Mouse (Mus musculus) lung, postnatal 25 days (tissue): Measurements from ENCODE around the gene Hip1.
"Not testable (repeated sequence)": the region's sequence is repeated elsewhere in the genome, so short reads cannot be mapped to it uniquely, and the experiment has no call there.

ENCODE experiments used
- DNase-seq: peaks from one replicate; pipeline ENCODE4 v3.0.0; 2022; ENCODE audit warnings: low spot score

Gene Hip1

DNA sequence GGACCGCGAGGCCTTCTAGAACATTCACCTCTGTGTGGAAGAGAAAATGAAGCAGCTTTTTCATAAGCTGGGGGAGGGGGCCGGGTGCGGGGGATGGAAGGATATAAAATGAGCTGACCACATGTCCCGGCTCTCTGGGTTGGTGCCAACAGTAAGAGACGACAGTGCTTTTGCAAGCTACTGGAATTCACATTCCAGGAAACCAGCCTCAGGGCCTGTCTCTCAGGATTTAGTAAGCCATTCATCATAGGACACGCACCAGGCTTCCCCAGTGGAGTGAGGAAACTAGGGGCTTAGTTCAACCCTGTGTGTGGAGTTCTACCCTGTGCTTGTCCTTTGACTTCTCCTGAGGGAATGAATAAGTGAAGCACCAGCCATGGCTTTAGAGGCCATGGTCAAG lies 102.5 kb downstream of the Hip1 start:
- no peak for DNase-seq

DNA sequence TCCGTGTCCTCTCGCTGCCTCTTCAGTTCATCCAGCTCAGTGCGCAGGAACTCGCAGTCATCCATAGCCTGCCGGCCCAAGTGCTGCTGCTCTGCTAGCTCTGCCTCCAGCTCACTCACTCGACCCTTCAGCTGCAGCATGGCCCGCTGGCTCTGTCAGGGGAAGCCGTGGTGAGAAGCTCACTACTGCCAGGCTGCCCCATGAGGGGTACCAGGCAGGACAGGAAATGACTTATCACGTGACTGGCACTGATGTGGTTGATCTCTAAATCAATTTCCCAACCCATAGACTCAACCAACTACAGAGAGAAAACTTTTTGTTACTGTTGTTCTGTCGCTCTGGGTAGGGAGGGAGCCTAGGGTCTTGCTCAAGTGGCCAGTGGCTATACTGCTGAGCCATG lies 109.9 kb downstream of the Hip1 start:
- no peak for DNase-seq

DNA sequence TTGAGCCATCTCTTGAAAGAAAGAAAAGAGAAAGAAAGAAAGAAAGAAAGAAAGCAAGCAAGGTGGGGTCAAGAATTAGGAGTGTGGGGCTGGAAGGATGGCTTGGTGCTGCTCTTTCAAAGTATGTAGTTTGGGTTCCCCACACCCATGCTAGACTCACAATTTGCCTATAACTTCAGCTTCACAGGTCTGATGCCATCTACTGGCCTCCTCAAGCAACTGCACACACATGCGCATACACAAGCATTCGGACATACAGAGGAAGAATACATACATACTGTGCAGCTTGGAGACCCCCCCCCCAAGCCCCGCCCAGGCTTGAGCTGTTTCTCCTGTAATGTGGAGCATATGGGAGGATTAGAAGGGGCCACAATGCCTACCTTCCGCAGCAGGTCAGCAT lies 111.1 kb downstream of the Hip1 start:
- DNase-seq = no peak

DNA sequence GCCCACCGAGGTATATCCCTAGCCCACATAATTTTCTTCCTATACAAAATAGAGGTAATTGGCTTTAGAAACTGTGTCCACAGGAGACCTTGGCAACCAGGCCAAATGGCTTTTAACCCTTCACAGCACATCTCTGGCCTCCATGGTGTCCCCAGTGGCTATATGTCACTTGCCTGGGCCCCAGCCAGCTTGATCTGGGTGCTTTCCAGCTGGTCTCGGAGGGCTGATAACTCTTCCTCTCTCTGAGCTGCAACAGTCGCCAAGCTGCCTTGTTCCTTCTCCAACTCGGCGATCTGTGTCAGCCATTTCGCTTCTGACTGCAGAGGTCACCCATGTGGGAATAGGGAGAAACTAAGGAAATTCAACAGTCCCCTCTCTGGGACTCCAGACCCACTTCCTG lies 113.8 kb downstream of the Hip1 start:
- no peak for DNase-seq

DNA sequence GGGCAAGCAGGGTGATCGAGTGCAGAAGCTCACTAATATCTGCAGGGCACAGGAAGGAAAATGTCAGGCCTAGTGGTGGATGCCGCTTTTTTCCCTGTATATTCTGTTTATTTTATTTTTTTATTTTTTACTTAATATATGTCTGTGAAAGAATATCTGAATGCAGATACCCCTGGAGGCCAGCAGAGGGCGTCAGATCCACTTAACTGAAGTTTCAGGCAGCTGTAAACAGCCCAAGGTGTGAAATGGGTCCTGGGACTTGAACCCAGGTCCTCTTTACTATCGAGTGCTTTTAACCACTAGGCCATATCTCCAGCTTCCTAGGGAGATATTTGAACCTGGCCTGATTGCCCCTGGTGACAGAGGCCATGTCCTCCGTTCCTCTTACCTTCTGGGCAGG lies 116.1 kb downstream of the Hip1 start:
- DNase-seq = no peak

DNA sequence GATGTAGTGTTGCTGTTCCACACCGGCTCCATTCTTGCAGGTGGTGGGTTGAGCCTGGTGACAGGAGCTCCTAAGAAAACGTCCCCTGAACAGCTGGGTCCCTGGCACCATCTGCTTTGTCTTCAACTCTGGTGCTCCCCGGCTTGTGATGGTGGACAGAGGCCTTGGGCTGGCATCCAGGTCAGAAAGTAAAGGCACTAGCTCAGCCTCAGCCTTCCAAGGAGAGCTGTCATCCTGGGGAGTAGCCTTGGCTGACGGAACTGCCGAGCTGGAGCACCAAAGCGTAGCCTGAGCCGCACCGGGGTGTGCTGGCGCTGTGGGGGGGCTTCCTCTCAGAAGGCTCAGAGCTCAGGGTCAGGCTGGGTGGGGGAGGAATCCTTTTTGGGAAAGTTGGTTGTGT lies 134.7 kb downstream of the Hip1 start:
- no peak for DNase-seq

DNA sequence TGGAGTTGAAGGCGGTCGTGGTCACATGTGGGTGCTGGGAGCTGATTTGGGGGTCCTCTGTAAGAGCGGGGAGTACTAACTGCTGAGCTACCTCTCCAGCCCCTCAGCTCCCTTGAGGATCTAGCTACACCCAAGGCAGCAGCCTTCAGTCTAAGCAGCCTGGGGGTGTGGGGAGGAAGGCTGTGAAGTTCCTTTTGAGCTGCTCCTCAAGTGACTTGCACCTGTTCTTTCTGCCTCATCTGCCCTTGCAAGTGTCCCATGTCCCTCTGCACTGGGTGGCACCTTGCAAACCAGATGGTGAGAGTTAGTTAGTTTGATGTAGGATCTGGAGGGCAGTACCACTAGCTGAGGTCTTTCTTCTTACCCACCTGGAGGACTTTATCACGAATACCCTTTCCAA lies 136.8 kb downstream of the Hip1 start:
- DNase-seq = no peak

DNA sequence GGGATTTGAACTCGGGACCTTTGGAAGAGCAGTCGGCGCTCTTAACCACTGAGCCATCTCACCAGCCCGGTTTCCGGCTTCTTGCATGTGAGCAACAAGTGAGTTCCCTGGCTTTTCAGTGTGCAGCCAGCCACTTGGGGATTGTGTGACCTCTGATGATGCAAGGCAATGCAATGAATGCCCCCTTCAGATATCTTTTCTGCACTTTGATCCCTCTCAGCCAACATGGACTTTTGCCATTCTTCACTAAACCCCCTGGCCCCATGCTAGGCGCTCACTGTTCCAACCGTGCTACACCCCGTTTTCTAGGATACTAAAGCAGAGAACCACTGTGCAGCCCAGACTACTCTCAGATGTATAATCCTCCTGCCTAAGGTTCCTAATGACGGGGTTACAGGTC lies 139.5 kb downstream of the Hip1 start:
- DNase-seq = no peak

GRCm38 (mm10) chr5:135404623-135405022 lies 140.3 kb downstream of the Hip1 start:
- DNase-seq = no peak

DNA sequence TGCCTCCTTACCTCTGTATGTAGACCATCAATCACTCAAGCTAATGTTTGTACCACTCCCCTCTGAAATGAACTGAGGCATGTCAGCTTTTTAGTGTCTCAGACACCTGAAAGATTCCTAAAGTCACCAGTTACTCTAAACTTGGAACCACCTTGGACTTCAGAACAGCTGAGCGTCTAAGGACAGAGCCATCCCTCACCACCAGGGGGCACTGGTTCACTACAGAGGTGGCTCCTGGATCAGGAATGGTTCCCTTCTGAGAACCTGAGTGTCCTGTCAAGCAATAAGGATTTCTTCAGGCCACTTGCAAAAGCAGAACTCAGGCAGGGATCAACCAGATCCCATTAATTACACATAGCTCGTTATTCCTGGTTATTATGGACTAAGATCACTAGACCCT lies 144.7 kb downstream of the Hip1 start:
- DNase-seq = peak; percentile 74

GRCm38 (mm10) chr5:135399382-135399781 lies 145.5 kb downstream of the Hip1 start:
- no peak for DNase-seq

GRCm38 (mm10) chr5:135395826-135396225 lies 149.1 kb downstream of the Hip1 start:
- peak; percentile 30 for DNase-seq

DNA sequence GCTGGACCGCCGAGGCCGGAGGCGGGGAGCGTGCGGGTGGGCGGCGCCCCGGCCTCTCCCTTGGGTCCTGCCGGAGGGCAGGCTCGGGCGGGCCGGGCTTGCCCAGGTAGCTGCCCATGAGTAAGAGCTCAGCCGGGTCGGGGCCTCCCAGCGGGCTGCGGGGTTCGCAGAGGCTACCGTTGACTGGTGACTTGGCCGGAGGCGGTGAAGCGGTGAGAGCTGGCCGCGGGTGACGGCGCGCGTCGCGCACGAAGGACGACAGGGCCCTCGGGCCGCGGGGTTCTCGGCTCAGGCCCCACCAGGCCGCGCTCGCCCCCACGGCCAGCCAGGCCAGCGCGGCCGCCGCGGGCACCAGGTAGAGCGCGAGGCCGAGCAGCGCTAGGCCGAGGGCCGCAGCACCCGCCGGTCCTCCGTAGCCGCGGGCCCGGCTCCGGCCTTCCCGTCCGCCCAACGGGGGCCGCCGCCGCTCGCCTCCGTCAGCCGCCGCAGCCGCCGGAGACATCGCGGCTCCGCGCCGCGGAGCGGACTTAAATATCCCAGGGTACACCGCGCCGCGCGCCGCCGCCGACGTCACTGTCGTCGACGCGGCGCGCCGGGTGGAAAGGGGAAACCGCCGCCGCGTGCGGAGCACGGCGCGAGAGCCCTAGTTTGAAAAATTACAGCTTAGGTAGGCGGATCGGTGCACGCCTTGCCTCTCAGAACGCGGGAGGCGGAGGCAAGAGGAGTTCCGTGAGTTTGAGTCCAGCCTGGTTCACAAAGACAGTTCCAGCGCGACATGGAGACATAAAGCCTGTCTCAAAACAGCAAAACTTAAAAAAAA lies 150.7 kb downstream of the Hip1 start, which contains the start of gene Pom121:
TSS of gene Pom121 (minus strand) at position 543 of the 820 bp plus-strand sequence.
- DNase-seq = peak; percentile 79

DNA sequence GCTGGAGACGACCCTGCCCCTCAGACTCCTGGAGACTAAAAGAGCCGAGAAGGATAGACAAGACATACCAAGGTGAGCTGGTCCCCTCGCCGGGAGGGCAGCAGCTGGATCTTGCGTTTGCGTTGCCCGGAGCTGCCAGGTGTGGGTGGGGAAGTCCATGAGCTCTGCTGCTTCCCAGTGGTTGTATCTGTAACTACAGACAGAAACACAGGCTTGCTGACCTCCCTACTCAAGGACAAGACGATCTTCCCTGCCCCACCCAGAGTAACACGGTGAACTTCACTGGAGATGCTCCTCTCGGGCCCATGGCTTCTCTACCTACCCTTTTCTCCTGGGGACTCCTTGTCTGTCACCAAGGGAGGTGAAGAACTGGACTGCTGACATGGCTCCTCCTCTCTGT lies 161.1 kb downstream of the Hip1 start:
- no peak for DNase-seq

DNA sequence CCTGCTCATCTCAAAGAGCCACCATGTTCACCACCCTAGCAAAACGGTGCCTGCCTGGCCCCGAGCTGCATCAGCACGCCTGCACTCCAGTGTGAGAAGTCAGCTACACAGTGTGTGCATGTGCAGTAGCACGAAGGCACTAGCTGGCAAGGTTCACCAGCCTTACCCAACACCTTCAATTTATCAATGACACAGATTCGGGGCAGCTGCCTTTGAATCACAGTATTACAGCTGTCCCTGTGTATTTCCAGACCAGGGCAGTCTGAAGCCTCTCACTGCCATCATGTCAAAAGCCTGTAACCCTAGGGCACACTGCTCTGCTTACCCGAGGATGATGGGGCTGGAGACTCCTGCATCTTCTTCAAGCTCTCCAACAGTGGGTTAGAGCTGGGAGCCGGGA lies 162.2 kb downstream of the Hip1 start:
- DNase-seq = no peak

GRCm38 (mm10) chr5:135381356-135381925 lies 163.5 kb downstream of the Hip1 start:
- DNase-seq = no peak

- DNase-seq = no peak
Measured at GRCm38 (mm10) chr5:135380681-135381080, 164.2 kb downstream of the Hip1 start.

DNA sequence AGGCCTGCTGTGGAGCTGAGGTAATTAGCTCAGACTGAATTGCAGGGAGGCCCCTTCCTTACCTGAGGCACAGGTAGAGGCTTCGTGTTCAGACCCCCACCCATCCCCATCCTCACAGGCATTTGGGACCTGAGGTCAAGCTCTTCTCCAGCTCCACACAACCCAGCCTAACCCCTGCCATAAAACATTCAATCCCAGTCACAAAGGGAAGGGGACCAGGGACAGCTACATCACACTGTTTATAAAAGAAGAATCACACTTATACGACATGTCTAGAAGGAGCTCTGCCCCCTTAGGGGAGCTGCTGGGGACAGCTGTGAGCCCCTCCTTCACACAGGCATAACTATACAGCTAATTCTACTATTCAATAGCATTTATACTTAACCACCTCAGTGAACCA lies 168.6 kb downstream of the Hip1 start:
- DNase-seq = no peak

DNA sequence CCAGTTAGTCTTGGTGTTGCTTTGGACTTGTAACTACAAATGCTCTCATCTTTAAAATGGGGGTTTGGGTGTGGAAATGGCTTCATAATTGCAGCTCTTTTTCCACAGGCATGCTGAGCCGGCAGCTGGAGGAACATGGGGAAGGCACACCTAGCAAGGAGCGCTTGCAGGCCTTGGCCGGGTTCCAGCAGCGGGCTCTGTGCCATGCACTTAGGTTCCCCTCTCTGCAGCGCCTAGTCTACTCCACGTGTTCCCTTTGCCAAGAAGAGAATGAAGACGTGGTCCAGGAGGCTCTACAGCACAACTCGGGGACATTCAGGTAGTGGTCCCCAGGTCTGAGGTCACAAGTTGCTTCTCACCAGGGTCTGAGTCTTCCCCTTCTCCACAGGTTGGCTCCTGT lies 169.8 kb downstream of the Hip1 start:
- peak; percentile 14 for DNase-seq

GRCm38 (mm10) chr5:135373601-135374000 lies 171.3 kb downstream of the Hip1 start:
- no peak for DNase-seq

DNA sequence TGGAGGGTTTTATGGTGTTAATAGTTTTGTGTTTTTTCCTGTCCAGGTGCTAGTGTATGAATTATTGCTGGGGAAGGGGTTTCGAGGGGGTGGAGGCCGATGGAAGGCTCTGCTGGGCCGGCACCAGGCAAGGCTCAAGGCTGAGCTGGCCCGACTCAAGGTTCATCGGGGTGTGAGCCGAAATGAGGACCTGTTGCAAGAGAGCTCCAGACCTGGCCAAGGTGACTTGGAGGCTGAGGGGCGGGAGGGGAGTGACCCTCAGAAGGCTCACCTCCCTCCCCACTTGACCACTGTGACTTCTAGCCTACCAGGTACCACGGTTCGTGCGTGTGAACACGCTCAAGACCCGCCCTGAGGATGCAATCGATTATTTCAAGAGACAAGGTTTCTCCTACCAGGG lies 173.7 kb downstream of the Hip1 start:
- no peak for DNase-seq

DNA sequence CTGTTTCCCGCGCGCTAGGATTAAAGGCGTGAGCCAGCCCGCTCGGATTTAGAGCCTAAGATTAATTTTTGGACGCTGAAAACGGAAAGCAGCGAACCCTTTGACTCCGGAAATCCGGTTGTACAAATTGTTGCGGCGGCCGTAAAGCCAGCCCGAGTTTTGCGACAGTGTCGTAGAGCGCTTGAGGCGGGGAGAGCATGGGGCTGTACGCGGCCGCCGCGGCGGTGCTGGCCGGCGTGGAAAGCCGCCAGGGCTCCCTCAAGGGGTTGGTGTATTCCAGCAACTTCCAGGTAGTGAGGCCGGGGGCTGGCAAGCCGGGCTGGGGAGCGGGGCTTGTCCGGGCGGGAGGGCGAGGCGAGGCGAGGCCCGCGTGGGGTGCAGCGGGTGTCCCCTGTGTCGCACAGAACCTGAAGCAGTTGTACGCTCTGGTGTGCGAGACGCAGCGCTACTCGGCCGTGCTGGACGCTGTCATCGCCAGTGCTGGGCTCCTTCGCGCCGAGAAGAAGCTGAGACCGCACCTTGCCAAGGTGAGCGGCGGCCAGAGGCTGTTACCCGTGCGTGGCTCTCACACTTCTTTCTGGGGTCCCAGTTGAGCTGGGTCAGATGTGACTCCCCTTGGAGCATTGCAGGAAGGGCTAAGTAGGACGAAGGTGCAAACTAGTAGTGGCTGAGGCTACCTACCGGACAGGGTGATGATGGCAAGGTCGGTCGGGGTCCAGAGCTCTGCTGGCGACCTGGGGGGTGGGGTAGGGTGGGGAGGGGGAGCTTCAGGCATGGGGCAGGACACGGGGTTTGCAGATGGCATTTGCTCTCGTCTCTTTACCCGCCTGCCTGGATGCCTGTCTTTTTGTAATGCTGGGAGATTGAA lies 174.9 kb downstream of the Hip1 start, which contains the start of gene Nsun5:
TSS of gene Nsun5 (plus strand) at position 167 of the 868 bp plus-strand sequence.
- peak; percentile 95 for DNase-seq

GRCm38 (mm10) chr5:135369196-135369595 lies 175.7 kb downstream of the Hip1 start:
- not testable (repeated sequence) for DNase-seq
